Mouse (Mus musculus) erythroblast, embryonic 14.5 days (primary cell): ENCODE results near the gene Trap1. TPM values are rescaled to one million over a fixed set of nuclear protein-coding genes. Genes with fewer than 3 reads are reported as not detected.
"Not testable (repeated sequence)": the region's sequence is repeated elsewhere in the genome, so short reads cannot be mapped to it uniquely, and the experiment has no call there.

ENCODE experiments used
- H3K27me3 ChIP-seq: 2 replicates; pipeline ENCODE4 v1.6.1; 2012; ENCODE audit warnings: inconsistent platforms; ENCODE audit not compliant: control insufficient read depth
- H3K36me3 ChIP-seq: 2 replicates; pipeline ENCODE4 v1.6.1; 2012; ENCODE audit warnings: mild to moderate bottlenecking, inconsistent platforms; ENCODE audit not compliant: control insufficient read depth
- H3K4me1 ChIP-seq: 2 replicates; pipeline ENCODE4 v1.6.1; 2012; ENCODE audit warnings: inconsistent platforms; ENCODE audit not compliant: control insufficient read depth
- H3K4me3 ChIP-seq: replicated peaks from 2 replicates; pipeline ENCODE3; 2012; ENCODE audit warnings: moderate library complexity, mild to moderate bottlenecking, inconsistent platforms
- H3K9me3 ChIP-seq: 2 replicates; pipeline ENCODE4 v1.6.1; 2012; ENCODE audit warnings: low read length, inconsistent platforms, mixed read lengths; ENCODE audit not compliant: control insufficient read depth
- GATA1 ChIP-seq: IDR thresholded peaks from 2 replicates; pipeline ENCODE4 v1.6.1; 2012; ENCODE audit warnings: low read length, inconsistent platforms, mixed read lengths
- TAL1 ChIP-seq: IDR thresholded peaks from 3 replicates; pipeline ENCODE4 v1.6.1; 2012; ENCODE audit warnings: low read length, inconsistent platforms, mixed read lengths
- polyA plus RNA-seq: library from polyadenylated mRNA; stranded (reverse); fragments of >175 nt; gene quantifications from 2 replicates; pipeline ENCODE4 v1.2.3, GENCODE M21; 2012

Trap1 gene
- polyA plus RNA-seq, 1 experiment, result 18.1 TPM

DNA sequence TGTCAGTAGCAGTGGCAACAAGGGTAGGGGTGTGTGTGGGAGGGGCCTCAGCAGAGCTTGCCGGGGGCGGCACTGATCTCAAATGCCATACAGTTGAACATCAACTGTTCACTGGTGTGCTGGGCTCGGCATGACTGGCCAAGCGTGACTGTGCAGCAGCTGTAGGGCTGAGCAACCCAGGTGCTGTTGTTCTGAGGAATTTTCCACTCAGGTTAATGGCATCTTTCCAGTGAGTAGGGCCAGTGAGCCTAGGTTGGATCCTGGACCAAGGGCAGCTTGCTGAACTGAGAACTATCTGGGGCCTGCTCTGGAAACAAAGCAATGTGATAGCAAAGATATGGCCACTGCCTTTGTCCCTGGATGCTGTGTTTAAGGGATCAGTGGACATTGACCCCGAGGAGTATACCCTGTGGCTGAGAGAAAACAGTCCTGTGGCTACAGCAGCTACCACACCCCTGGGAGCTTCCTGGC is 48.2 kb downstream of the Trap1 start:
- Histone ChIP-seq H3K4me1 (peaks cover 25% of the 10 kb centered on the region), H3K36me3 (no peaks in the 10 kb centered on the region), H3K4me3 (no peak overlapping the region), H3K9me3 (no peaks in the 10 kb centered on the region), H3K27me3 (no peaks in the 10 kb centered on the region)
- TF ChIP-seq GATA1 (no peak), TAL1 (no peak)

DNA sequence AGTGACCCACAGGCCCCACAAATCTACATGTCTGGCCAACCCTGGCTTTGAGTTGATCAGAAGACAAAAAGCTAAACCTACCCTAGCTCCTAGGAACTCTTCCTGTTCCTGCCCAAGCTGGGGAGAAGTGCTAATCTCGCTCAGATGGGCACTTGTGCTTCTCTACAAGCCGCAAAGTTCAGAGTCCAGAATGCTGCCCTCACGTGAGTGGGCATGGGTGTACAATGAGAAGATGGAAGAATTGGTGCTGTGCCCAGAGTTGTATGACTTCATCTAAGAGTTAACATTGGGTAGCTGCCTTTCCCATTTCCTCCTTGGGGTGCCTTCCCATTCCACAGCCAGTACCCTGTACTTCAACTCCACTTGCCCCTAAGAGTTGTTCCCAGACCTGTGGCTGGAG is 50.4 kb downstream of the Trap1 start:
- Histone ChIP-seq H3K4me1 (peaks cover 5% of the 10 kb centered on the region), H3K27me3 (no peaks in the 10 kb centered on the region), H3K4me3 (no peak overlapping the region), H3K9me3 (no peaks in the 10 kb centered on the region), H3K36me3 (no peaks in the 10 kb centered on the region)
- TF ChIP-seq GATA1 (no peak), TAL1 (no peak)

DNA sequence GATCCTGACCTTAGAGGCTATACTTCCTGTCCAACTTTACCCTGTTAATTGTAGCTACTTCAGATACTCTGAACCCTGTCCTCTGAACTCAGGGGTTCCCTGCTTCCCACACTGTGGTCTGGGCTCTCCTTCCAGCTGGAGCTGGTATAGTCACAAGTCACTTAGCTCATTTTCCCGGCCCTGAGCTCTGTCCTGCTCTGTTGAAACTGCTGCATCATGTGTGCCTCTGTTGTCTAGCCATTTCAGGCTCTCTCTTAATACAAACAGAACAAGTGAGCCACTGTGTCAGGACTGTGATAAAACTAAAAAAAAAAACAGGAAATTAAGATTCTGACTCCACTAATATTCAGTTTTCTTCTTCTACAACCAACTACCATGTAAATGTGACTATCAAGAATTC is 51.0 kb downstream of the Trap1 start:
- no peaks in the 10 kb centered on the region for H3K9me3 ChIP-seq
- no peaks in the 10 kb centered on the region for H3K27me3 ChIP-seq
- no peaks in the 10 kb centered on the region for H3K36me3 ChIP-seq
- H3K4me1 ChIP-seq, result peaks cover 2% of the 10 kb centered on the region
- no peak for TF ChIP-seq TAL1
- no peak for TF ChIP-seq GATA1
- H3K4me3 ChIP-seq, result no peak overlapping the region

DNA sequence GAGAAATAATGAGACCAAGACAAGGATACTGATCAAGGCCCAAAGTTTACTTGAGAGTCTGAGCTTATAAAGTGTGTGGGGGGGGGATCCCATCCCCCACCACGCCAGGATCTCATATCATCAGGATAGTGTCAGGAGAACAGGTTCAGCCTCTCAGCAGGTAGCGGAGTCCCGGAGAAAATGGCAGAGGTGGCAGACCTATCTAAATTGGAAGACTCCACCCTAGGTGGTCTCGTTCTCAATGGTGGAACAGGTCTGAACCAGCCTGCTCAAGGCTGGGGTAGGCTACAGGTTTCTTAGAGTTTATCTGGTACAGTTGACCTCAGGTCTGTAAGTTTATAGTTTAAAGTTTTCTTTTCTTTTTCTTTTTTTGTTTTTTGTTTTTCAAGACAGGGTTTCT is 54.9 kb downstream of the Trap1 start:
- Histone ChIP-seq H3K27me3 (peaks cover 3% of the 10 kb centered on the region), H3K4me1 (no peaks in the 10 kb centered on the region), H3K9me3 (no peaks in the 10 kb centered on the region), H3K36me3 (no peaks in the 10 kb centered on the region), H3K4me3 (no peak overlapping the region)
- TF ChIP-seq GATA1 (no peak), TAL1 (no peak)

DNA sequence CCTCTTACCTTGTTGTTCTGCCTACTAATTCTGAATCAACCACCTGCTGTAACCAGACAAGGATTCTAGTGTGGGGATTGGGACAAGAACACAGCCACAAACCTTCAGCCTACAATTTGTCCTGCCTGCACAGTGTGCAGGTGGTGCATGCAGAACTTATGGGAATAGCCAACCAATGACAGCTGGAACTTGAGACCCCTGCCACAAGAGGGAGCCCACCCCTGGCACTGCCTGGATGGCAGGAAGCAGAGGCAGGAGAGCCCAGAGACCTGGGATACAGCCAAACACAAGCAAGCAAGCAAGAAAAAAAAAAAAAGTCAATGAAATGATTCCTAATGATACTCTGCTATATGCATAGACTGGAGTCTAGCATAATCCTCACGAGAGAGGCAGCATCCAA is 56.4 kb downstream of the Trap1 start:
- TF ChIP-seq TAL1, result no peak
- no peak for TF ChIP-seq GATA1
- Histone ChIP-seq H3K27me3 (peaks cover 3% of the 10 kb centered on the region), H3K36me3 (no peaks in the 10 kb centered on the region), H3K9me3 (no peaks in the 10 kb centered on the region), H3K4me3 (no peak overlapping the region), H3K4me1 (no peaks in the 10 kb centered on the region)

DNA sequence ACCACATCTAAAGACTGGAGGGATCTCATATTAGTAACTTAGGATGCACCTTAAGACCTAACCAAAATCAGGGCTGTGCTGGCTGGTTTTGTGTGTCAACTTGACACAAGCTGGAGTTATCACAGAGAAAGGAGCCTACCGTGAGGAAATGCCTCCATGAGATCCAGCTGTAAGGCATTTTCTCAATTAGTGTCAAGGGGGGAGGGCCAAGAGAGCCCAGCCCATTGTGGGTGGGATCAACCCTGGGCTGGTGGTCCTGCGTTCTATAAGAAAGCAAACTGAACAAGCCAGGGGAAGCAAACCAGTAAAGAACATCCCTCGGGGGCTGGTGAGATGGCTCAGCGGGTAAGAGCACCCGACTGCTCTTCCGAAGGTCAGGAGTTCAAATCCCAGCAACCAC is 60.2 kb downstream of the Trap1 start:
- H3K9me3 ChIP-seq, H3K36me3 ChIP-seq, H3K4me3 ChIP-seq, H3K27me3 ChIP-seq: not testable (repeated sequence)
- peaks cover 17% of the 10 kb centered on the region for H3K4me1 ChIP-seq

DNA sequence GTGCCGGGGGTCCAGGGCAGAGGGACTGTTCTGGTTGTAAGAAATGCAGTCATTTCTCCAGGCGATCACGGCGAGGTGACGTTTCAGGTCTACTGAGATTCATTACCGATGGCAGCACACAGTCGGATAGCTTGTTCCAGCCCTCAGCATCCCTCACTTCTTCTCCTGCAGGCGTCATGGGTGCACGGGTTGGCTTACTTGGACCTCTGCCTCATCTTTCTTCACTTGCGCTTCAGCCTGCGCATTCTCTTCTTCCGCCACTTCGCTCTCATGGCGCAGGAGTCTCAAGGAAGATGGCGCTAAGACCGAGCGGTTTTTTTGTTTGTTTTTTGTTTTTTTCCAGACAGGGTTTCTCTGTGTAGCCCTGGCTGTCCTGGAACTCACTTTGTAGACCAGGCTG is 60.8 kb downstream of the Trap1 start:
- H3K4me3 ChIP-seq, H3K27me3 ChIP-seq, H3K9me3 ChIP-seq, H3K36me3 ChIP-seq: not testable (repeated sequence)
- peaks cover 22% of the 10 kb centered on the region for H3K4me1 ChIP-seq

DNA sequence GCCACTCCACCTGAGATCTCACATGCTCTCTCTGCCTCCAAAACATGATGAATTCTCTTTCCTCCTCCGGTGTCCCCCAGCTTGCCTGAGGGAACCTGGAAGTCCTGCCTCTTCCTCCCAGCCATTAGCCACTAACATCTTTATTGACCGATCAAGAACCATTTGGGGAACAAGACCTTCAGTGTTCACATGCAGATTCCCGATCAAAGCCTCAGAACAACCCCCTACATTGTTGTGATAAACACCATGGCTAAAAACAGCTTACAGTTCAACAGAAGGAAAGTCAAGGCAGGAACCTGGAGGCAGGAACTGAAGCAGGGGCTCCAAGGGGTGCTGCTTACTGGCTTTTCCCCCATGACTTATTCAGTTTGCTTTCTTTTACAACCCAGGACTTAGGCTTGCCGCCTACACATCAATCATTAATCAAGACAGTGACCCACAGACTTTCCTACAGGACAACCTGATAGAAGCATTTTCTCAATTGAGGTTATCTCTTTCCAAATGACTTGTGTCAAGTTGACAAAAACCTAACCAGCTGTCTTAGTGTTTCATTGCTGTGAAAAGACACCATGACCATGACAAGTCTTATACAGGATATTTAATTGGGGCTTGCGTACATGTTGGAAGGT is 63.5 kb downstream of the Trap1 start:
- no peak for TF ChIP-seq GATA1
- TF ChIP-seq TAL1, result no peak
- peaks cover 3% of the 10 kb centered on the region for H3K27me3 ChIP-seq
- no peaks in the 10 kb centered on the region for H3K36me3 ChIP-seq
- H3K9me3 ChIP-seq, result peaks cover 3% of the 10 kb centered on the region; the same call in 1 of the 2 replicates
- peaks cover 33% of the 10 kb centered on the region for H3K4me1 ChIP-seq
- no peak overlapping the region for H3K4me3 ChIP-seq

DNA sequence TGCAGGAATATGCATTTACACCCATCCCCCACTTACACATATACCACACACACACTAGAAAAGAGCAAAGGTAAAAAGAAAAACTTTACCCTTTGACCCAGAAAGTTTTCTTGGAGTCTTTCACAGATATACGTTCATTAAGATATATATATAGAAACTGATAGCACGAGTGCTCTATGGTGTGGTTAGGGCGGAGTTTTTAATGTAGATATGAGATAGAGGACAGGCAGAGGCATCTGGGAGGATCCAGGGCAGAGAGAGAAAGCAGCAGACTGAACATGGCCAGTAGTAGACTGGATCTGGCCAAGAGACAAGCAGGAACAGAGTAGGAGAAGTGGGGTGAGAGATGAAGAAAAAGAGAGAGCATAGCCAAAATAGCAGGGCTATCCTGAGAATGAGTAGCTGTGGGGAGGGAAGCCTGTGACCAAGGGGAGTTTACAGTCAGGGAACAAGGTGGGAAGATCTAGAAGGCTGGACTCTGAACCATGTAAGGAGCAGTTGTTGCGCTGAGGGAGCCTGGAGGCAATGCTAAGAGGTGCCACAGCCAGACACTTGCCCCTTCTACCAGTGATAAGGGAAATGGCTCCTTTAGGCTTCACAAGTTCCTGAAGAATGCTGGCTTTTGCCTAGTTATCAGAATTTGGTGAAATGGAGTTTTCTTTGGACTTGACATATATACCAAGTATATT is 64.6 kb downstream of the Trap1 start:
- Histone ChIP-seq H3K27me3 (no peaks in the 10 kb centered on the region), H3K4me3 (peak overlapping the region; percentile 34)
- no peak for TF ChIP-seq GATA1
- no peak for TF ChIP-seq TAL1

More for the DNA sequence above, 64.6 kb downstream of the Trap1 start:
- peaks cover 37% of the 10 kb centered on the region for H3K4me1 ChIP-seq
- H3K9me3 ChIP-seq, result peaks cover 9% of the 10 kb centered on the region
- no peaks in the 10 kb centered on the region for H3K36me3 ChIP-seq
